Mouse (Mus musculus) liver, embryonic 13.5 days (tissue): ENCODE data around the gene Rsl24d1. TPM values are rescaled to one million over a fixed set of nuclear protein-coding genes. Genes with fewer than 3 reads are reported as not detected.

Experiments used
- ATAC-seq: fragments of 200-750 bp; cut with Nextera tagmentation; 2 replicates; pipeline ENCODE4 v1.8.0; 2017; ENCODE audit warnings: low read depth, mild to moderate bottlenecking, moderate number of reproducible peaks, moderate library complexity
- DNase-seq: peaks from one replicate; pipeline ENCODE4 v3.0.0; 2022
- H3K27ac ChIP-seq: fragments of 300-500 bp; sonication (generic); 2 replicates; pipeline ENCODE4 v1.5.1; 2015; ENCODE audit warnings: moderate library complexity, mild to moderate bottlenecking, inconsistent platforms
- H3K27me3 ChIP-seq: fragments of 300-500 bp; sonication (generic); 2 replicates; pipeline ENCODE4 v1.6.1; 2015; ENCODE audit warnings: mild to moderate bottlenecking, inconsistent platforms
- H3K36me3 ChIP-seq: fragments of 300-500 bp; sonication (generic); 2 replicates; pipeline ENCODE4 v1.6.1; 2015; ENCODE audit warnings: mild to moderate bottlenecking, inconsistent platforms
- H3K4me1 ChIP-seq: fragments of 300-500 bp; sonication (generic); replicated peaks from 2 replicates; pipeline ENCODE4 v1.6.1; 2015; ENCODE audit warnings: inconsistent platforms
- H3K4me2 ChIP-seq: fragments of 300-500 bp; sonication (generic); 2 replicates; pipeline ENCODE4 v1.6.1; 2015; ENCODE audit warnings: inconsistent platforms, mild to moderate bottlenecking, moderate library complexity
- H3K4me3 ChIP-seq: fragments of 300-500 bp; sonication (generic); replicated peaks from 2 replicates; pipeline ENCODE4 v1.5.1; 2015; ENCODE audit warnings: mild to moderate bottlenecking, inconsistent platforms
- H3K9ac ChIP-seq: fragments of 300-500 bp; sonication (generic); 2 replicates; pipeline ENCODE4 v1.6.1; 2015; ENCODE audit warnings: mild to moderate bottlenecking, inconsistent platforms
- H3K9me3 ChIP-seq: fragments of 300-500 bp; sonication (generic); replicated peaks from 2 replicates; pipeline ENCODE4 v1.6.1; 2016; ENCODE audit warnings: inconsistent platforms
- WGBS: fragments of 180-500 bp; shearing (Covaris S2); methylation state at CpG from one replicate; pipeline ENCODE4 v1.1.7; 2015; ENCODE audit not compliant: insufficient replicate concordance; 5-methylcytosine and 5-hydroxymethylcytosine counted together
- polyA plus RNA-seq: library from polyadenylated mRNA; unstranded; fragments of >200 nt; fragmentation: Nextera tagmentation; extraction: Ambion mirVana; gene quantifications from 2 replicates; pipeline ENCODE4 v1.2.1, GENCODE M21; 2015

Gene Rsl24d1
- polyA plus RNA-seq, 1 experiment from 2014 or later, result 78.9 TPM

GRCm38 (mm10) chr9:73082291-73083000 lies 30.8 kb upstream of the Rsl24d1 start:
- Histone ChIP-seq H3K4me1 (no peaks in the 10 kb centered on the region), H3K27ac (no peak overlapping the region)
- ATAC-seq, result no peak

DNA sequence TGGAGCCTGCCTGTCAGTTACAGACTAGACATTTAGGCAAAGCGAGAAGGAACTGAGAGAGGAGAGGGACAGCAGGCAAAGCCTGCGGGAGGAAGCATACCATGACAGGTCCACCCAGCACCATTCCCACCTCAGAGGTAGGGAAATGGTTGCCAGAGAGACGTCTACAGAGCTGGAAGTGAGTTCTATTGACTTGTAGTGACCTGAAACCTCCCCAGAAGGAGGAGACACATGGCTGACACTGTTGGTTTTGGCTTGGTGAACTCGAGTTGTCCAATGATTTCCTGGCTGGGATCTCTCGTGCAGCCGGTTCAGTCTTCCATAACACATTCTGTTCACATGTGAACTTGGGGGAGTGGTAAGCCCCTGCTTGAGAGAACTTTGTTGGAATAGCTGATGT lies 29.3 kb upstream of the Rsl24d1 start:
- Histone ChIP-seq H3K27ac (no peak overlapping the region; the same call in 1 of the 2 replicates), H3K9ac (no peak overlapping the region), H3K4me1 (no peaks in the 10 kb centered on the region), H3K36me3 (no peaks in the 10 kb centered on the region), H3K4me2 (no peak overlapping the region), H3K4me3 (no peak overlapping the region), H3K27me3 (no peaks in the 10 kb centered on the region), H3K9me3 (no peaks in the 10 kb centered on the region)
- ATAC-seq (no peak), DNase-seq (no peak)
- 53% methylated on average over 6 of the region's 6 CpGs for WGBS

More at GRCm38 (mm10) chr9:73082291-73083000, 30.8 kb upstream of the Rsl24d1 start:
- Histone ChIP-seq H3K36me3 (no peaks in the 10 kb centered on the region), H3K9me3 (no peaks in the 10 kb centered on the region), H3K4me3 (no peak overlapping the region), H3K27me3 (no peaks in the 10 kb centered on the region), H3K4me2 (no peak overlapping the region), H3K9ac (no peak overlapping the region)
- DNase-seq, result no peak
- 77% methylated on average over 8 of the region's 8 CpGs for WGBS

DNA sequence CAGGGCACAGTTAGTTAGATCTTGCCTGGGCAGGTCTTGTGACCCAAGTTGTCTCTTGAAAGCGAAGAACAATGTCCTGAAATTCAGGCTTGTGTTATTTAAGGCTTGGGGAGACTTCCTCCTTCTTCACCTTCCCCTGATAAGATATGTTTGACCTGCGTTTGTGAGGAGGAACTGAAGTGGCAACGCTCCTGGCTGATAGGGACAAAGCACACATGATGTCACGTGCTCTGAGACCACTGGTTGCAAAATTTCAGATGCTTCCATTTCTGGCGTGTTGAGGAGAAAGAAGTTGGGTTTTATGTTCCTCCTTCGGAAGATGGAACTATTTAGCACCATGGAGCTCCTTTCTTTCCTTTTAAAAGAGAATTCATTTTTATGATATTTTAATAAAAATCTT lies 27.4 kb upstream of the Rsl24d1 start:
- Histone ChIP-seq H3K9ac (no peak overlapping the region), H3K27ac (0 out of 2 replicates have a peak overlapping the region, but pooled peaks have one; percentile 25), H3K9me3 (no peaks in the 10 kb centered on the region), H3K36me3 (no peaks in the 10 kb centered on the region), H3K4me1 (no peaks in the 10 kb centered on the region), H3K27me3 (no peaks in the 10 kb centered on the region), H3K4me2 (no peak overlapping the region), H3K4me3 (no peak overlapping the region)
- no peak for ATAC-seq
- no peak for DNase-seq
- 9% methylated on average over 6 of the region's 6 CpGs for WGBS

DNA sequence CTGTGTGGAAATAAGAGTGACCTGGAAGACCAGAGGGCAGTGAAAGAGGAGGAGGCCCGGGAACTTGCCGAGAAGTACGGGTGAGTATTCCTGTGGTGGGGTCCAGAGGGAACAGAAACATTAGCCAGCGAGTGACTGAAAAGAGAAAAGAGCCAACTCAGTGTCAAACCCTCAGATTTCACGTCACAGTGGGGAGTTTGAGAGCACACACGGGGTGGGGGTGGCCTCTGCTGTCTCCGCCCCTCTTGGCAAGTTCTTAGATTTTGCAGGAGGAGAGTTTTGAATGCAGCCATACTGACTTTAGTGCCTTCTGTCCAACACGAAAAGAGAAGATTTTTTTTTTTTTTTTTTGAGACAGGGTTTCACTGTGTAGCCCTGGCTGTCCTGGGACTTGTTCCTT lies 26.1 kb upstream of the Rsl24d1 start:
- Histone ChIP-seq H3K9me3 (no peaks in the 10 kb centered on the region), H3K4me1 (no peaks in the 10 kb centered on the region), H3K4me2 (no peak overlapping the region), H3K27ac (no peak overlapping the region; the same call in 1 of the 2 replicates), H3K36me3 (no peaks in the 10 kb centered on the region), H3K4me3 (no peak overlapping the region), H3K9ac (no peak overlapping the region), H3K27me3 (no peaks in the 10 kb centered on the region)
- DNase-seq, result no peak
- 56% methylated on average over 8 of the region's 8 CpGs for WGBS
- ATAC-seq, result no peak

- H3K4me1 ChIP-seq, result no peaks in the 10 kb centered on the region
- H3K27ac ChIP-seq, result no peak overlapping the region
- WGBS, result 52% methylated on average over 5 of the region's 5 CpGs
- ATAC-seq (no peak), DNase-seq (no peak)
- no peak overlapping the region for H3K4me3 ChIP-seq
- no peaks in the 10 kb centered on the region for H3K36me3 ChIP-seq
- H3K9ac ChIP-seq, result no peak overlapping the region
- no peaks in the 10 kb centered on the region for H3K27me3 ChIP-seq
- H3K4me2 ChIP-seq, result no peak overlapping the region
- H3K9me3 ChIP-seq, result no peaks in the 10 kb centered on the region
Measured at GRCm38 (mm10) chr9:73087581-73087980, 25.6 kb upstream of the Rsl24d1 start.

GRCm38 (mm10) chr9:73089222-73089920 lies 23.9 kb upstream of the Rsl24d1 start:
- Histone ChIP-seq H3K9me3 (no peaks in the 10 kb centered on the region), H3K4me1 (no peaks in the 10 kb centered on the region), H3K27me3 (no peaks in the 10 kb centered on the region), H3K4me3 (no peak overlapping the region), H3K36me3 (no peaks in the 10 kb centered on the region), H3K9ac (no peak overlapping the region), H3K4me2 (no peak overlapping the region), H3K27ac (peak overlapping the region; percentile 43)
- WGBS, result 40% methylated on average over 16 of the region's 16 CpGs
- ATAC-seq (peak; percentile 28; the same call in 1 of the 2 replicates), DNase-seq (no peak)

GRCm38 (mm10) chr9:73090121-73090520 lies 23.1 kb upstream of the Rsl24d1 start:
- H3K27ac ChIP-seq, result no peak overlapping the region

DNA sequence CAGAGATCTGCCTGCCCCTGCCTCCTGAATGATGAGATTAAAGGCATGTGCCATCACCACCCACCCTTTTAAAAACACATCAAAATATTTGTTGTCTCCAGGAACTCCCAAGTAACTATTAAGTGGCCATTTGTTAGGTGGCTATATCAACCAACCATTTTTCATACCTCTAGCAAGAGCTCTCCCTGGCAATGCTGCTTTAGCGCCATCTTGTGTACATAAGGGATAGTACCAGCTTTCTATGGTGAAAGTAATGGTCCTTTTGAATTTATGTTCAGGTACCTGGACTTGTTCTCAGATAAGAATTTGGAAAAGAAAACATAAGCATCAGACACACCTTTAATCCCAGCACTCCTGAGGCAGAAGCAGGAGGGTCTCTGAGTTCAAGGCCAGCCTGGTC lies 21.5 kb upstream of the Rsl24d1 start:
- WGBS, result 2% methylated on average over 1 of the region's 1 CpGs
- ATAC-seq, result no peak
- no peak overlapping the region for H3K9ac ChIP-seq
- H3K36me3 ChIP-seq, result no peaks in the 10 kb centered on the region
- H3K27ac ChIP-seq, result no peak overlapping the region
- no peak for DNase-seq
- no peaks in the 10 kb centered on the region for H3K27me3 ChIP-seq
- no peak overlapping the region for H3K4me3 ChIP-seq
- H3K4me2 ChIP-seq, result no peak overlapping the region
- no peaks in the 10 kb centered on the region for H3K9me3 ChIP-seq
- H3K4me1 ChIP-seq, result no peaks in the 10 kb centered on the region

More at GRCm38 (mm10) chr9:73090121-73090520, 23.1 kb upstream of the Rsl24d1 start:
- H3K4me1 ChIP-seq, result no peaks in the 10 kb centered on the region
- no peak overlapping the region for H3K4me2 ChIP-seq
- no peaks in the 10 kb centered on the region for H3K36me3 ChIP-seq
- no peak overlapping the region for H3K9ac ChIP-seq
- H3K27me3 ChIP-seq, result no peaks in the 10 kb centered on the region
- no peak overlapping the region for H3K4me3 ChIP-seq
- ATAC-seq (no peak), DNase-seq (no peak)
- 74% methylated on average over 10 of the region's 10 CpGs for WGBS
- H3K9me3 ChIP-seq, result no peaks in the 10 kb centered on the region

DNA sequence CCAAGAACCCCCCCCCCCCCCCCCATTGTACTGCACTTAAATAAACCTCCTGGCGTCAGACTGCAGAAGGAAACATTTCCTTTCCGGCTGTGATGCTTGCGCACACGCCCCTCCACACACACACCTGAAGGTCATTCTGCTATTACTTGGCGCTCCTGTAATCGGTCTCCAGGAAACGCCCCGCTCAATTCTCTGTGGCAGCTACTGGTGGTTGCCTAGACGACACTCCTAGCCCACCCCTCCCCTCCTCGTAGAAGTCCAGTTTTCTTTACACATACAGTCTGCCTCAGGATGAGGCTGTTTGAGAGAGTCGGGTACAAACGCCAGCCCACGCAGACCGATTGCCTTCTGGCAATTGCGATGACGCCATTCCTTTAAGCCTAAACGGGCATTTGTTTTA lies 18.6 kb upstream of the Rsl24d1 start:
- WGBS, result 73% methylated on average over 17 of the region's 17 CpGs

GRCm38 (mm10) chr9:73097898-73098297 lies 15.3 kb upstream of the Rsl24d1 start:
- Histone ChIP-seq H3K4me3 (no peak overlapping the region), H3K9ac (no peak overlapping the region), H3K27ac (no peak overlapping the region), H3K36me3 (no peaks in the 10 kb centered on the region), H3K4me2 (no peak overlapping the region), H3K27me3 (peaks cover 15% of the 10 kb centered on the region), H3K9me3 (no peaks in the 10 kb centered on the region), H3K4me1 (no peaks in the 10 kb centered on the region)
- 60% methylated on average over 2 of the region's 2 CpGs for WGBS
- ATAC-seq (no peak), DNase-seq (no peak)

More for the DNA sequence above, 18.6 kb upstream of the Rsl24d1 start:
- Histone ChIP-seq H3K4me1 (no peaks in the 10 kb centered on the region), H3K27ac (no peak overlapping the region), H3K27me3 (no peaks in the 10 kb centered on the region), H3K4me3 (no peak overlapping the region), H3K4me2 (no peak overlapping the region), H3K36me3 (no peaks in the 10 kb centered on the region), H3K9ac (no peak overlapping the region), H3K9me3 (no peaks in the 10 kb centered on the region)
- ATAC-seq, result no peak
- DNase-seq, result no peak

- WGBS, result 74% methylated on average over 5 of the region's 5 CpGs
- Histone ChIP-seq H3K9me3 (no peaks in the 10 kb centered on the region), H3K27me3 (peaks cover 38% of the 10 kb centered on the region), H3K27ac (no peak within 1 kb of the TSS), H3K36me3 (no peaks in the 10 kb centered on the region), H3K9ac (no peak within 1 kb of the TSS), H3K4me2 (no peak within 1 kb of the TSS), H3K4me1 (peaks cover 8% of the 10 kb centered on the region; the same call in 1 of the 2 replicates), H3K4me3 (no peak within 1 kb of the TSS)
- ATAC-seq (no peak), DNase-seq (no peak)
Measured at GRCm38 (mm10) chr9:73101536-73101935, 11.7 kb upstream of the Rsl24d1 start, which contains the start of gene Khdc3. Khdc3 (plus strand) TSS chr9:73101836.
